Mouse (Mus musculus): ENCODE results near the gene Kctd20.

DNA sequence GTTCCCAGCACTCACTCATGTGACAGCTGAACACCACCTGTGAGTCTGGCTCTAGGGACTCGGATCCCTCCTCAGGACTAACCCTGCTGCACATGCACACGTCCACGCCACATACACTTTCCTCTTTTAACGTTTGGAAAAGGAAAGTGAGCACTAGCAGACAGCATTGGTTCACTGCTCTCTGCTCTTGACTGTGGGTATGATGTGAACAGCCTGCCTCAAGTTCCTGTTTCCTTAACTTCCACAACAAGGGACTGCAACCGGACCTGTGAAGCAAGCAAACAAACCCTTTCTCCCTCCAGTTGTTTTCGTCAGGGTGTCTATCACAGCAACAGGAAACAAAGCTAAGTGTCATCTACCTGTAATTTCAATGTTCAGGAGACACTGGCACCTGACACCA lies 48.7 kb downstream of the Kctd20 start:
- TF ChIP-seq CTCF (IDR thresholded peaks at IDR 0.05; ENCODE audit: control insufficient read depth, insufficient read depth, low read length) (no peak), POLR2A (IDR thresholded peaks at IDR 0.05; ENCODE audit: borderline replicate concordance, control insufficient read depth, low read depth, low read length) (no peak)
